Mouse (Mus musculus): Measurements from ENCODE around the gene Tmem104.

The Tmem104 gene

GRCm38 (mm10) chr11:115200520-115200919, 13.2 kb downstream of the Tmem104 start:
- no peak for DNase-seq (ENCODE audit: low spot score in 2 of 2)

GRCm38 (mm10) chr11:115202316-115202715, 15.0 kb downstream of the Tmem104 start:
- DNase-seq (ENCODE audit: low spot score in 2 of 2): peak; percentile 67 to 78

GRCm38 (mm10) chr11:115202756-115203155, 15.5 kb downstream of the Tmem104 start:
- no peak for DNase-seq (ENCODE audit: low spot score in 2 of 2)

GRCm38 (mm10) chr11:115208126-115208525, 20.8 kb downstream of the Tmem104 start:
- DNase-seq (ENCODE audit: low spot score in 2 of 2): no peak

GRCm38 (mm10) chr11:115208776-115209732, 21.8 kb downstream of the Tmem104 start:
- DNase-seq (ENCODE audit: low spot score in 2 of 2): no peak

GRCm38 (mm10) chr11:115209958-115210357, 22.7 kb downstream of the Tmem104 start:
- DNase-seq (ENCODE audit: low spot score in 2 of 2): no peak

GRCm38 (mm10) chr11:115212116-115212515, 24.8 kb downstream of the Tmem104 start:
- no peak for DNase-seq (ENCODE audit: low spot score in 2 of 2)

GRCm38 (mm10) chr11:115215123-115215522, 27.8 kb downstream of the Tmem104 start:
- no peak for DNase-seq (ENCODE audit: low spot score in 2 of 2)

- no peak for DNase-seq (ENCODE audit: low spot score in 2 of 2)
Measured at GRCm38 (mm10) chr11:115217439-115218410, 30.4 kb downstream of the Tmem104 start.

GRCm38 (mm10) chr11:115219263-115219662, 32.0 kb downstream of the Tmem104 start:
- DNase-seq (ENCODE audit: low spot score in 2 of 2): no peak

GRCm38 (mm10) chr11:115219685-115220084, 32.4 kb downstream of the Tmem104 start:
- DNase-seq (ENCODE audit: low spot score in 2 of 2): no peak

- no peak for DNase-seq (ENCODE audit: low spot score in 2 of 2)
Measured at GRCm38 (mm10) chr11:115222077-115222476, 34.8 kb downstream of the Tmem104 start.

- DNase-seq (ENCODE audit: low spot score in 2 of 2): no peak
Measured at GRCm38 (mm10) chr11:115222570-115222969, 35.3 kb downstream of the Tmem104 start.

GRCm38 (mm10) chr11:115223451-115223850, 36.2 kb downstream of the Tmem104 start:
- no peak for DNase-seq (ENCODE audit: low spot score in 2 of 2)

- no peak for DNase-seq (ENCODE audit: low spot score in 2 of 2)
Measured at GRCm38 (mm10) chr11:115223877-115224276, 36.6 kb downstream of the Tmem104 start.

GRCm38 (mm10) chr11:115224889-115225288, 37.6 kb downstream of the Tmem104 start:
- peak; percentile 42 to 44 for DNase-seq (ENCODE audit: low spot score in 2 of 2)

GRCm38 (mm10) chr11:115225301-115225700, 38.0 kb downstream of the Tmem104 start:
- no peak for DNase-seq (ENCODE audit: low spot score in 2 of 2)

- DNase-seq (ENCODE audit: low spot score in 2 of 2): no peak
Measured at GRCm38 (mm10) chr11:115226811-115227491, 39.7 kb downstream of the Tmem104 start.

- no peak for DNase-seq (ENCODE audit: low spot score in 2 of 2)
Measured at GRCm38 (mm10) chr11:115227640-115228039, 40.4 kb downstream of the Tmem104 start.

GRCm38 (mm10) chr11:115228430-115228829, 41.1 kb downstream of the Tmem104 start:
- DNase-seq (ENCODE audit: low spot score in 2 of 2): no peak
